Mouse (Mus musculus): Measurements from ENCODE around the gene Bcl3. TPM values are rescaled to one million over a fixed set of nuclear protein-coding genes. Genes with fewer than 3 reads are reported as not detected.

Bcl3 gene
- 10 to 100 TPM; 27.6 to 32.1 TPM for total RNA-seq (2023)

GRCm38 (mm10) chr7:19822604-19823058 lies at the start of gene Bcl3:
Gene Bcl3, minus strand, starts transcription at chr7:19822770.

GRCm38 (mm10) chr7:19861199-19861598 lies 38.6 kb upstream of the Bcl3 start, which contains the start of gene Ceacam16:
Gene Ceacam16, minus strand, starts transcription at chr7:19861299.

GRCm38 (mm10) chr7:19851858-19852570 lies 29.4 kb upstream of the Bcl3 start, which contains the start of gene Gm19345:
Gene Gm19345, plus strand, starts transcription at chr7:19852003.

GRCm38 (mm10) chr7:19796697-19797588 lies 25.6 kb downstream of the Bcl3 start, which contains the start of gene Cblc:
Gene Cblc, minus strand, starts transcription at chr7:19796809.

GRCm38 (mm10) chr7:19770984-19771391 lies 51.6 kb downstream of the Bcl3 start, which contains the start of gene Bcam:
Gene Bcam, minus strand, starts transcription at chr7:19771016.

Other genes with a start within 250 kb of the Bcl3 start
- 1 to 10 TPM; 3.3 to 4.4 TPM for gene Zfp296, start 245.5 kb downstream of the Bcl3 start, total RNA-seq (2023)
- gene Gemin7, start 245.2 kb downstream of the Bcl3 start, total RNA-seq (2023) = 10 to 100 TPM; 50.6 to 59.9 TPM
- gene Clasrp, start 218.3 kb downstream of the Bcl3 start, total RNA-seq (2023) = 10 to 100 TPM; 46.3 to 53.5 TPM
- gene Relb, start 193.3 kb downstream of the Bcl3 start, total RNA-seq (2023) = 10 to 100 TPM; 17.2 to 17.5 TPM
- 10 to 100 TPM; 50.7 to 55.8 TPM for gene Clptm1, start 157.7 kb downstream of the Bcl3 start, total RNA-seq (2023)
- 10 to 100 TPM; 29.8 to 43.2 TPM for gene Apoc2, start 144.8 kb downstream of the Bcl3 start, total RNA-seq (2023)
- under 1 TPM in 1 of 2 experiments, not detected in 1; 0.91 TPM for gene Gm44805, start 141.3 kb downstream of the Bcl3 start, total RNA-seq (2023)
- not detected for gene Apoc4, start 141.3 kb downstream of the Bcl3 start, total RNA-seq (2023)
- 1 to 10 TPM; 2.0 to 4.6 TPM for gene Apoc1, start 130.1 kb downstream of the Bcl3 start, total RNA-seq (2023)
- 10 to 100 TPM; 61.2 to 81.9 TPM for gene Apoe, start 123.6 kb downstream of the Bcl3 start, total RNA-seq (2023)
- gene Tomm40, start 107.3 kb downstream of the Bcl3 start, total RNA-seq (2023) = 10 to 100 TPM; 28.3 to 28.6 TPM
- gene Nectin2, start 72.3 kb downstream of the Bcl3 start, total RNA-seq (2023) = under 1 TPM; 0.53 to 0.82 TPM
- not detected for gene Bcam, start 51.8 kb downstream of the Bcl3 start, total RNA-seq (2023)
- not detected for gene Cblc, start 26.0 kb downstream of the Bcl3 start, total RNA-seq (2023)
- not detected for gene Gm19345, start 29.2 kb upstream of the Bcl3 start, total RNA-seq (2023)
- 1 to 10 TPM; 1.4 to 2.3 TPM for gene Ceacam16, start 38.5 kb upstream of the Bcl3 start, total RNA-seq (2023)
- gene Ceacam19, start 65.2 kb upstream of the Bcl3 start, total RNA-seq (2023) = under 1 TPM; 0.40 to 0.75 TPM
- 1 to 10 TPM; 4.0 to 5.9 TPM for gene Pvr, start 98.4 kb upstream of the Bcl3 start, total RNA-seq (2023)
- under 1 TPM in 1 of 2 experiments, not detected in 1; 0.31 TPM for gene Igsf23, start 128.0 kb upstream of the Bcl3 start, total RNA-seq (2023)
- not detected for gene Ceacam20, start 142.6 kb upstream of the Bcl3 start, total RNA-seq (2023)
- not detected for gene Nlrp9b, start 168.7 kb upstream of the Bcl3 start, total RNA-seq (2023)